Mouse (Mus musculus) stomach, postnatal 0 days (tissue): ENCODE data around the gene Gm21083.
"Not testable (repeated sequence)": the region's sequence is repeated elsewhere in the genome, so short reads cannot be mapped to it uniquely, and the experiment has no call there.

ENCODE experiments used
- CTCF ChIP-seq: IDR thresholded peaks from 2 replicates; pipeline ENCODE4 v1.5.1; 2016; ENCODE audit warnings: antibody characterized with exemption, low read depth, mild to moderate bottlenecking, moderate library complexity
- EP300 ChIP-seq: optimal IDR thresholded peaks from 2 replicates; pipeline ENCODE3; 2016; ENCODE audit warnings: antibody characterized with exemption

- TF ChIP-seq CTCF, EP300: not testable (repeated sequence)
These were observed at the start of gene Gm21083 for GRCm38 (mm10) chr5:15577033-15577432.
